Mouse (Mus musculus) thymus, postnatal 4 days (tissue): Measurements from ENCODE around the gene Fbxw9.

Experiments
- DNase-seq: peaks from one replicate; pipeline ENCODE4 v3.0.0; 2021

The Fbxw9 gene

GRCm38 (mm10) chr8:85059879-85060616 is at the start of gene Fbxw9:
Fbxw9 (plus strand) TSS chr8:85060055.
- peak; percentile 88 for DNase-seq

GRCm38 (mm10) chr8:85011242-85011641 is 48.6 kb upstream of the Fbxw9 start:
- peak; percentile 30 for DNase-seq

DNA sequence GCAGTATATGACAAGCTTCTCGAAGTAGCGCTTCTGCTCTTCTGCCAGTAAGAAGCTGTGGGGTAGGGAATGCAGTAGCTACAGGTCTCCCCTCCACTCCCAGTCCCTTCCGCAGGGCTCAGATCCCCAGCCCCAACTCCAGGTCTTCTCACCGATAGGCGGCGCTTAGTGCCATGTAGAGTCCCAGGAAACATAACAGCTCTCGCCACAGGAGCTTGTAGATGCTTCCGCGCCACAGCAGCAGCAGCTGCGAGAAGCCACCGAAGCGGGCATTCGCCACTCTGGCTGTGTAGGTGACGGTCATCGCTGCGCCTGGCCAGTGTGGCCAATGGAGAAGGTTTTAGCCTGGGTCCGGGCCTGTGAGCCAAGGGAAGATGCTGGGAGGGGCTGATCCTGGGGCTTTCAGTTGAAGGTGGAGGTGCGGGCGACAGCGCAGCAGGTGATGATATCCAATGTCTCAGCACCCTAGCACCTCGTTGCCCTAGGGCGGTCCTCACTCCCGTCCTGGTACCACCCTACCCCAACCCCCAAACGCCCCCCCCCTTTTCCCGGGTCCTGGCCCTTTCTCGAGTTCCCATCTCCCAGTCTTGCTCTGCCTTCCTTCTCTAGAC is 46.5 kb upstream of the Fbxw9 start:
- peak; percentile 91 for DNase-seq

GRCm38 (mm10) chr8:85014431-85014830 is 45.4 kb upstream of the Fbxw9 start, which contains the start of gene Best2:
Best2 (minus strand) TSS chr8:85014531.
- no peak for DNase-seq

- no peak for DNase-seq
Observed at GRCm38 (mm10) chr8:85016724-85017123, 43.1 kb upstream of the Fbxw9 start.

DNA sequence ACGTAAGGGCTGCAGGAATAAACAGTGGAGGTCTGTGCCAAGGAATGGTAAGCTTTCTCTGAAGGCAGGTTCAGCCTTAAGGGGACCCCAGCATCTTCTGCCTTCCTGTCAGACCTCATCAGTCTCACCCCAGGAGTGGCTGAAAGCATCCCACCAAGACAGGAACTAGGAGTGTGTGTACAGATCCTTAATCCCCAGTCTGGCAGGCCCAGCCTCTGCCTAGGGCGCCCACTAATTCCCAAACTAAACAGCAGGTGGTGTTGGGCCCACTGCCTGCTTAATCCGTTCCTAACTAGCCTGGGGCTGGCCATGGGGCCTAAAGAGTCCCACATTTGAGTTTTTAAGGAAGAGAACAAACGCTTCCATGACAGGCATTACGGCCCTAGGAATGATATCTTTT is 42.6 kb upstream of the Fbxw9 start:
- no peak for DNase-seq

GRCm38 (mm10) chr8:85021514-85022055 is 38.3 kb upstream of the Fbxw9 start:
- DNase-seq = no peak

DNA sequence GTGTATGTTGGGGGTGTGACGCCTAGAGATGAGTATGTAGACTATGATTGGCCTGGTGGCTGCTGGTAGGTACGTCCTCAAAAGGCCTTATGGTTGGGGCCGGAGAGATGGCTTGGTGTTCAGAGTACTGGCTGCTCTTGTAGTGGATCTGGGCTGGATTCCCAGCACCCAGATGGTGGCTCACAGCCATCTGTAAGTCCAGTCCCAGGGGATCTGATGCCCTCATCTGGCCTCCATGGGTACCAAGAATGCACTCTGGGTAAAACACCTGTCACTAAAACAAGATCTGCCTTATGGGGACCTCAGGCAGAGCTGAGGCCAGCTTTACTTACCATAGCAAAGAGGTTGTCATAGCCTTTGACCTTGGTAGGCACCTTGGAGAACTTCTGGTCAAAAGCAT is 36.0 kb upstream of the Fbxw9 start:
- no peak for DNase-seq

- peak; percentile 86 for DNase-seq
Observed at GRCm38 (mm10) chr8:85025098-85025932, 34.5 kb upstream of the Fbxw9 start, which contains the start of gene Asna1. Asna1 (minus strand) TSS chr8:85025281.

GRCm38 (mm10) chr8:85026670-85027515 is 33.0 kb upstream of the Fbxw9 start, which contains the start of gene Trir:
Trir (plus strand) TSS chr8:85026823.
- DNase-seq = peak; percentile 95

- peak; percentile 42 for DNase-seq
Observed at GRCm38 (mm10) chr8:85027516-85027855, 32.4 kb upstream of the Fbxw9 start.

DNA sequence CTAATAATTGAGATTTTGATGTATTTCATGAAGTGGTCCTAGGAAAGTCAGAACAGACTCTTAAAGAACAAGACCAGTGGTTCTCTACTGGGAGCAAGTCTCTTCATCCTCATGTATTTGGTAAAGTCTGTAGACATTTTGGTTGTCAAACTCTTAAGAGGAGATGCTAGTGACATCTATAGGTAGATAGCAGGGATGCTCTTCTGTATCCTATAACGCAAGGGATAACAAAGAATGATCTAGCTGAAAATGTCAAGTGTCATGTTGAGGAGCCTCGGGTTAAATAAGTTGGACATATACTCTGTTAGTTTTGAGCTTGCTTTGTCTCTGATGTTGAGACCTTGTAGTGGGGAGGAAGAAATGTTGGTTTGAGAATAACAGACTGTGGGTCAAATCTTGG is 31.9 kb upstream of the Fbxw9 start:
- no peak for DNase-seq

- no peak for DNase-seq
Observed at GRCm38 (mm10) chr8:85029271-85029670, 30.6 kb upstream of the Fbxw9 start.

- no peak for DNase-seq
Observed at GRCm38 (mm10) chr8:85032622-85033311, 27.1 kb upstream of the Fbxw9 start.

DNA sequence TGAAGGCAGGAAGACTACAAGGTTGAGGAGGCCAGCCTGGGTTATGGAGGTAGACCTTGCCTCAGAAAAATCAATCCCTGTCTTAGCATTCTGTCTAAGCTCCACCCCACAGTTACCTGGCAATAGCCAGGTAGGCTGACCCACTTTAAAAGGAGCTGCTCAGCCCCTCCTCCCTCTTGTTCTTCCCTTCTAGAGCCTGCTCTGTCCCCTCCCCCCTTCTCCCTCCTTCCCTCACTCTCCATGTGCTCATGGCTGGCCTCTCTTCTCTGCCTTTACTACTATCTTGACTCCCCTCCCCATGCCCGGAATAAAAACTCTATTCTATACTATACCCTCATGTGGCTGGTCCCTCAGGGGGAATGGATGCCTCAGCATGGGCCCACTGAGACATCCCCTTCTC is 26.0 kb upstream of the Fbxw9 start:
- no peak for DNase-seq

DNA sequence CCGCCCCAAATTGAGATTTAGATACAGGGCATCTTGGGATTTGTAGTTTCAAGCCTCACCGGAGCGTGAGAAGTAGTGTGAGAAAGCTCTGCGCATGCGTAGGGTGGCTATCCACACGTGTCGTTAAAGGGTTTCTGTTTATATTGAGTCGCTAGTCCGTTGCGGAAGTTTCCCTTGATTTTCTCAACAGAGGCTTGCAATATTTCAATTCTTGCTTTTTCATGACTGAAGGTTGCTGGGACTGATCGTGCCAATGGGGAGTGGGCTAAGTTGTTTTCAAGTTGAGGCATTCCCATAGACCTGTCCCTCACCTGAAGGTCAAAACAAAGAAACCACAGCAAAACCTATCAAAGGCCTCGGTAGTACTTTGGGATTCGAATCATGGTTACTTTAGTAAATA is 25.1 kb upstream of the Fbxw9 start:
- peak; percentile 90 for DNase-seq

GRCm38 (mm10) chr8:85035165-85035727 is 24.6 kb upstream of the Fbxw9 start:
- DNase-seq = no peak

DNA sequence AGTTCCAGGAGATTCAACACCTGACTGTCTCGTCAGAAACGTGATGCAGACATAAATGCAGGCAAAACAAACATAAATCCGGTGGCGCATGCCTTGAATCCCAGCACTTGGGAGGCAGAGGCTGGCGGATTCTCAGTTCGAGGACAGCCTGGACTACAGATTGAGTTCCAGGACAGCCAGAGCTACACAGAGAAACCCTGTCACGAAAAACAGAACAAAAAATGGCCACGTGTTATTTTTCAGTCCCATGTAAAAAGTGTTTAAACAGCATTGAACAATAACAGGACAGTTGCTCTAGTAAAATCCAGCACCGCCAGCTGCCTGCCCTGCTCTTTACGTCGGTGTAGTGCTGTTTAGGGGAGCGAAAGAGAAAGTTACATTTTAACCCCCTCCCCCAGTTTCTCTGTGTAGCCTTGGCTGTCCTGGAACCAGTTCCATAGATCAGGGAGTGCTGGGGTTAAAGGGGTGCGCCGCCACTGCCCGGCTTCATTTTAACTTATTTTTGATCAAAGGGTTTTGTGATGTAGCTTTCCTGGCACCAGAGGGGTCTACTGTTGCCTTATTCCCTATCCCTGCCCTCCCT is 24.0 kb upstream of the Fbxw9 start:
- DNase-seq = peak; percentile 42

GRCm38 (mm10) chr8:85036381-85036717 is 23.5 kb upstream of the Fbxw9 start:
- DNase-seq = no peak

- DNase-seq = peak; percentile 84
Observed at GRCm38 (mm10) chr8:85036718-85037365, 23.0 kb upstream of the Fbxw9 start, which contains the start of gene Tnpo2. Tnpo2 (plus strand) TSS chr8:85036915.

DNA sequence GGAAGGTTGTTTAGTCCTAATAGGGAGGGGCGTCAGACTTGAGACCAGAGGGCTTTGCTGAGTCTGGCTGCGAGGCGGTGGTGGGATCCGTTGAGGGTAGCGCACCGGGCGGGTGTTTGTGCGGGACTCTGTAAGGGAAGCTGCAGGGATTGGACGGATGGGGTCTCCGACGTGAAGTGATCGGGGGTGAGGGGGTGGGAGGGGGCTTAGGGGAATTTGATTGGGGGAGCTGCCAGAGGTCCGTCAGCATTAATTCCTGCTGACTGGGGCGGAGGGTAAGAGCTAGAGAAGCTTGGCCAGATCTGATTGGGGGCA is 22.5 kb upstream of the Fbxw9 start:
- DNase-seq = no peak
